Mouse (Mus musculus) thymus, adult 18-20 months (tissue): ENCODE measurements around the gene Btbd10.
A peak's percentile ranks its signal among the peaks of the same experiment; 100 is the strongest.

Source experiments
- DNase-seq, 2 experiments: peaks; one replicate each; pipeline ENCODE4 v3.0.0; 2022; ENCODE audit warnings: mixed read lengths in 2 of 2

Gene Btbd10

GRCm38 (mm10) chr7:113294598-113294997, 74.6 kb downstream of the Btbd10 start:
- no peak for DNase-seq

GRCm38 (mm10) chr7:113292193-113292592, 77.0 kb downstream of the Btbd10 start:
- DNase-seq: no peak

GRCm38 (mm10) chr7:113291741-113292140, 77.5 kb downstream of the Btbd10 start:
- DNase-seq: no peak

- no peak for DNase-seq
These were observed 80.0 kb downstream of the Btbd10 start for GRCm38 (mm10) chr7:113289211-113289610.

DNA sequence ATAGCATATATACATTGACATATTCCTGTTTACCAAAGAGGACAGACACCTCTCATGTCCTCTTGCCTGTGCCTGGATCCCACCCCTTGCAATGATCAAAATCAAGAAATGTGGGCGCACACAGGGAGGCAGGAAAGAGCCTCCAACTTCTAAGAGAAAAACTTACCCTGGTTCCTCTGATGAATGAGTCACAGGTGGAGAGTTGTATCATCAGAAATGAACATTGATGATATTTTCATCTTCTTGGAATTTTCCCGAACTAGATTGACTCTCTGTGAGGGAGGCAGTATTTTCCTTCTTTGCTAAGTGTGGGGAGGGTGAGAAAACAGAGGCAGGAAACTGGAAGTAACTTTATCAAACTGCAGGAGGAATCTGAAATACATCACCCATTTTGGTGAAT, 83.8 kb downstream of the Btbd10 start:
- no peak for DNase-seq

DNA sequence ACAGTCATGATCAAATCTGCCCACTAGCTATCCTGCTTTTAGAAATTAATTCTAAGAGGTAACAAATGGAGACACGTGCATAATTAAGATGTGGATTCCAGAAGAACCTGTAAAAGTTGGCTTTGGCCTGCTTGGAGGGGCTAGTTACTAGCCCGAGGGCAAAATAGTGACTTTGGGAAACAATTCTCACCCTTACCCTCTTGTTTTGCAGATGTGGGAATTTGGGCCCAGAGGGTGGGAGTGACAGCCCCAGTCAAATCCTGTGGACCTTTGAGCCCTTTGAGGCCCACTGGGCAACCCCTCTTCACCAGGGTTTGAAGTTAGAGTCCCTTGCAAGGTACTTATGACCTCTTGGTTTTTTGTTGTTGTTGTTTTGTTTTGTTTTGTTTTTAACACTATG, 89.9 kb downstream of the Btbd10 start:
- no peak for DNase-seq

DNA sequence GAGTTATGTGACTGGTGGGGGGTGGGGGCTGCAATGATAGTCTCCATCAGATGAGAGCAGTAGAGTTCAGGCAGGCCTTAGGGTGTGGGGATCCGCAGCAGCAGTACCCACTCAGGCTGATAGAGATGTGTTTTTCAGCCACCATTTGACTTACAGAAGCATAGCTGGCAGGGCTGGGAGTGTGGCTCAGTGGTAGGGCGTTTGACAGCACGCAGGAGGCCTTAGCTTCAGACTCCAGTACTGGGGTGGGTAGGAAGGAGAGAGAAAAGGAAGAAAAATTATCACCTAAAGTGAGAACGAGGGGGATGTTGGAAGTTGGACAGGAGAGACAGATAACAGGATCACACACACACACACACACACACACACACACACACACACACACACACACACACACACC, 90.7 kb downstream of the Btbd10 start:
- no peak for DNase-seq

DNA sequence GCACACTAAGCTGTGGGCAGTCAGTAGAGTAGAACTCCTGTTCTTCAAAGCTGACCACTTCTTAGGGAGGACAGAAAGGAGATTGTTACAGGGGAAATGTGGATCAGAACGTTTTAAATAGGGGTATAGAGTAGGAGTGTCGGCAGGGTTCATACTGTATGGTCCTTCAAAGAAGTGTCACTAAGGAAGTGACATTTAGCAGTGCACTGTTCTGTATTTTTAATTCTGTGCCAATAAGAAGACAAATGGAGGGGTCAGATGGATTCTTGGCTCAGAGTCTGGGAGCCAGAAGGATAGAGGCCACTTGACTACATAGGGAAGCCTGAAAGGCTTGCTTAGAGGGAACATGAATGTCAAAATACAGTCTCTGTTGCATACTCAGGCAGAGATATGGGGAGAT, 91.9 kb downstream of the Btbd10 start:
- DNase-seq: no peak

DNA sequence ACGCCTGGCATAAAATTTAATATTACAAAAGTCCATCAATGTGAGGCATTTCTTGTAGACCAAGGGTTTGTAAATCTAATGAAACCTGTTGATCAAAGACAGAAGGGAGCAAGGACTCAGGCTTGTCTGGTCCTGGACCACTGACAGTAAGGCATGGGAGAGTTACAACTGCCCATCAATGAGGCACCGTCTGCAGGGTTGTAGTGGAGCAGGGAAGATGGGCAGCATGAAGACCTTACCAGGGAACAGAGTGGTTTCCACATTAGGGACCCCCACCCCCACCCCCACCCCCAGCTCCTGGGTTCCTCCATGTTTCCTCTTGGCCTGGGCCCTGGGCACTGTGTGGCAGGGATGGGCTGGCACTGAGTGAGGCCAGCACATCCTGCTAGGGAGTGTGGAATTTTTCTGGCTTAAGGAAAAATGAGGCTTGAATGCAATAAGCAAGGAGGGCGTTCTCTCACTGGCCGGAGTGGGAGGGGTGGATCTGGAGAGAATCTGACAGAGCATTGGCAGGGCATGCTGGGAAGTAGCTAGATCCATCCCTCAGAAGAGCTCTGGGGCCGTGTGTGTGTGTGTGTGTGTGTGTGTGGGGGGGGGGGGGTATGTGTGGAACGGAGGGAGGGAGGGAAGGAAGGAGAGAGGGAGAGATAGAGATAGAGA, 96.7 kb downstream of the Btbd10 start:
- DNase-seq: no peak

- DNase-seq: no peak
These were observed 98.2 kb downstream of the Btbd10 start for GRCm38 (mm10) chr7:113270991-113271390.

DNA sequence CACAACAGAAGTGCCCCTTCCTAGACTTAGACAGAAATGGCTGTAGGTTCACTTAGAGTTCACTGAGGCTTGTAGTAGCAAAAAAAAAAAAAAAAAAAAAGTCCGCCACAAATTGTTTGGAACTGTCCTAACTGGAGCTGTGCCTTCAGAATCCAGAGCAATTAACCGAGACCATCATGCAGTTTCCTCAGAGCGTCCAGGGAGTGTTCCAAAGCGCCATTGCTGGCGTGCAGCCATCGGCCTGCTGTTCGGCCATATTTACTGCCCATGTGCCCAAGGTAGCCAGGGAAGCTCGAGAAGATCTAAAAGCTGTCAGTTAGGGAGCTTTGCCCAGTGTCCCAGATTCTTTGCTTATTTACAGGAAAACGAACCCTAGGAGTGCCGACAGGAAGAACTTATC, 98.6 kb downstream of the Btbd10 start:
- no peak for DNase-seq

- no peak for DNase-seq
These were observed 99.3 kb downstream of the Btbd10 start for GRCm38 (mm10) chr7:113269921-113270320.

DNA sequence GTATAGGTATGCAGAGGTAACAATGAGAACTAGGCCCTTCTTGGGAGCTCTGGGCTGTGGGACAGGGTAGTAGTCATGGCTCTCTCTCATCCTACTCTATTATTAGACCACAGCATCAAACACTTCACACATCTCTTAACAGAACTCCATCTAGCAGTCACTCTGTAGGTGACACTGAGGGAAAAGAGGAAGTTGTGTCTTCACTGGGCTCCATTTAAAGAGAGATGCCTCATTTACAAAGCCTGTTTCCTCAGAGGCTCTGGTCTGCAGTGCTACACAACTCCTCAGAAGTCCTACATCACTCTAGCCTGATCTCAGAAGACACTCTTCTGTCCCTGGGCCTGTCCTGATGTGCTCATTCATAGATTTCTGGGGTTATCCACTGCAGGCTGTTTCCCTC, 100.1 kb downstream of the Btbd10 start:
- no peak for DNase-seq

- DNase-seq: peak; percentile 26 to 45
These were observed 100.9 kb downstream of the Btbd10 start for GRCm38 (mm10) chr7:113268287-113268686.
